Mouse (Mus musculus) adrenal gland, adult 10 weeks (tissue): ENCODE results near the gene Pithd1. TPM values are rescaled to one million over a fixed set of nuclear protein-coding genes. Genes with fewer than 3 reads are reported as not detected.

ENCODE experiments used
- polyA plus RNA-seq: library from polyadenylated mRNA; stranded (reverse); fragments of 350-450 nt; fragmentation: Illumina TruSeq; extraction: RNeasy Lipid Tissue Mini Kit (QIAGEN cat#74804); gene quantifications from one replicate; pipeline ENCODE4 v1.2.3, GENCODE M21; 2014; ENCODE audit warnings: low read depth, low replicate concordance

Pithd1 gene
- polyA plus RNA-seq = 60.1 TPM

GRCm38 (mm10) chr4:135986943-135987710 lies at the start of gene Pithd1:
Gene Pithd1, minus strand, starts transcription at chr4:135987264.

GRCm38 (mm10) chr4:136021549-136022047 lies 34.5 kb upstream of the Pithd1 start, which contains the start of gene Eloa:
Gene Eloa, minus strand, starts transcription at chr4:136021763.

GRCm38 (mm10) chr4:135972556-135972906 lies 14.5 kb downstream of the Pithd1 start, which contains the start of gene Lypla2:
Gene Lypla2, minus strand, starts transcription at chr4:135972626.

GRCm38 (mm10) chr4:135963457-135964193 lies 23.4 kb downstream of the Pithd1 start, which contains the start of gene Gale:
Gene Gale, plus strand, starts transcription at chr4:135963727.

GRCm38 (mm10) chr4:135946278-135946658 lies 40.8 kb downstream of the Pithd1 start, which contains the start of gene Hmgcl:
Gene Hmgcl, plus strand, starts transcription at chr4:135946448.

Other genes starting within 250 kb of the Pithd1 start
- gene Myom3, start 227.5 kb downstream of the Pithd1 start, polyA plus RNA-seq = not detected
- gene Srsf10, start 131.5 kb downstream of the Pithd1 start, polyA plus RNA-seq = 353 TPM
- gene Pnrc2, start 113.4 kb downstream of the Pithd1 start, polyA plus RNA-seq = 569 TPM
- gene Cnr2, start 91.9 kb downstream of the Pithd1 start, polyA plus RNA-seq = 1.1 TPM
- 29.1 TPM for gene Fuca1, start 66.5 kb downstream of the Pithd1 start, polyA plus RNA-seq
- gene Hmgcl, start 40.8 kb downstream of the Pithd1 start, polyA plus RNA-seq = 6.4 TPM
- not detected for gene Gale, start 23.5 kb downstream of the Pithd1 start, polyA plus RNA-seq
- gene Lypla2, start 14.6 kb downstream of the Pithd1 start, polyA plus RNA-seq = 0.52 TPM
- 27.4 TPM for gene Eloa, start 34.5 kb upstream of the Pithd1 start, polyA plus RNA-seq
- gene Rpl11, start 66.2 kb upstream of the Pithd1 start, polyA plus RNA-seq = 283 TPM
- gene Id3, start 156.2 kb upstream of the Pithd1 start, polyA plus RNA-seq = 8.3 TPM
- gene E2f2, start 185.1 kb upstream of the Pithd1 start, polyA plus RNA-seq = 0.70 TPM
- 0.29 TPM for gene Asap3, start 219.1 kb upstream of the Pithd1 start, polyA plus RNA-seq